23 mouse cellular contexts compared by ENCODE assay signal in the genomic region with DNA sequence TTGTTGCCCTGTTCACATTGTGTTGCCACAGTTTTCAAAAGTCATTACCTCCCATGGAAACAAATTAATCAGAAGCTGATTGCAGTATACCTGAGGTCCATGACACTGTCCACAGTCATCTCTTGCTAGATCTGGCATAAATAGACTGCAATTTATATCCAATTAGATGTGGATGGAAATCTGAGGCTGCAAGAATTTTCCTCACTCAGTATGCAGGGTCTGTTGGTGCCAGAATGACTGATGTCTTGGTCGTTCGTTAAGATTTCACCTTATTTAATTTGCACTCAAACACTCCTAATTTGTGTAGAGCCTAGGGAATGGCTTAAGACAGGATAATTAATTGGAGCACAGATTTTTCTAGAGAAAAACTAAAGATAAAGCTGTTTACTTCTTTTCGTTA.
DNase-seq lines count a peak whose midpoint lies in the region; ATAC-seq and TF ChIP-seq lines count a peak whose summit lies in the region.
"Had no signal": no experiment of that assay in that cellular context is flagged by ENCODE, and none has a peak within 500 bp of the region (broad histone marks: within the 10 kb centered on the region; RNA-seq: fewer than 3 reads in every experiment).

No protein-coding gene starts in this region.

- no peak for TF ChIP-seq CTCF in brain, embryonic 14.5 days (IDR thresholded peaks at IDR 0.05; ENCODE audit: borderline replicate concordance, extremely low read depth, insufficient read depth, insufficient read length)

- no peak overlapping the region for H3K4me3 ChIP-seq in hindbrain, embryonic 11.5 days (ENCODE audit: low read depth, low read length)
- H3K4me3 ChIP-seq in hindbrain, embryonic 10.5 days: no peak overlapping the region
- no peak overlapping the region for H3K4me3 ChIP-seq in forebrain, embryonic 15.5 days
- H3K4me3 ChIP-seq in hindbrain, embryonic 15.5 days: no peak overlapping the region
- H3K4me3 ChIP-seq: embryonic facial prominence, embryonic 13.5 days; layer of hippocampus, adult 2 months; left cerebral cortex, adult 2 months; limb, embryonic 12.5 days; liver, embryonic 15.5 days; neural tube, embryonic 15.5 days had no signal

- no peak overlapping the region for H3K4me2 ChIP-seq in hindbrain, embryonic 11.5 days (replicated peaks; ENCODE audit: low read depth, low read length)
- H3K4me2 ChIP-seq in forebrain, embryonic 15.5 days (replicated peaks): no peak overlapping the region
- no peak overlapping the region for H3K4me2 ChIP-seq in hindbrain, embryonic 15.5 days
- H3K4me2 ChIP-seq: embryonic facial prominence, embryonic 13.5 days; limb, embryonic 12.5 days; liver, embryonic 15.5 days; lung, embryonic 14.5 days; neural tube, embryonic 15.5 days had no signal

- no peaks in the 10 kb centered on the region for H3K27me3 ChIP-seq in hindbrain, embryonic 11.5 days (ENCODE audit: control insufficient read depth, insufficient read depth, low read length)
- no peaks in the 10 kb centered on the region for H3K27me3 ChIP-seq in hindbrain, embryonic 10.5 days (ENCODE audit: insufficient read depth, poor library complexity, severe bottlenecking)
- no peaks in the 10 kb centered on the region for H3K27me3 ChIP-seq in forebrain, embryonic 15.5 days
- no peaks in the 10 kb centered on the region for H3K27me3 ChIP-seq in hindbrain, embryonic 15.5 days
- H3K27me3 ChIP-seq: embryonic facial prominence, embryonic 13.5 days; limb, embryonic 12.5 days; liver, embryonic 15.5 days; neural tube, embryonic 15.5 days had no signal

- no peak overlapping the region for H3K27ac ChIP-seq in hindbrain, embryonic 11.5 days (ENCODE audit: low read depth, low read length)
- H3K27ac ChIP-seq in hindbrain, embryonic 10.5 days: no peak overlapping the region
- H3K27ac ChIP-seq in forebrain, embryonic 15.5 days (replicated peaks): no peak overlapping the region
- no peak overlapping the region for H3K27ac ChIP-seq in hindbrain, embryonic 15.5 days (replicated peaks)
- H3K27ac ChIP-seq: embryonic facial prominence, embryonic 13.5 days; layer of hippocampus, adult 2 months; left cerebral cortex, adult 2 months; limb, embryonic 12.5 days; liver, embryonic 15.5 days; neural tube, embryonic 15.5 days had no signal

- H3K9ac ChIP-seq in hindbrain, embryonic 11.5 days (ENCODE audit: low read depth, low read length): no peak overlapping the region
- no peak overlapping the region for H3K9ac ChIP-seq in forebrain, embryonic 15.5 days (replicated peaks)
- H3K9ac ChIP-seq in hindbrain, embryonic 15.5 days: no peak overlapping the region
- H3K9ac ChIP-seq: embryonic facial prominence, embryonic 13.5 days; limb, embryonic 12.5 days; liver, embryonic 15.5 days; lung, embryonic 14.5 days; neural tube, embryonic 15.5 days had no signal

- DNase-seq in hindbrain, embryonic 11.5 days (ENCODE audit: low spot score): no peak
- DNase-seq in hindbrain, embryonic 10.5 days (ENCODE audit: low spot score): no peak
- peak; percentile 71 for DNase-seq in brain, embryonic 14.5 days (ENCODE audit: low read depth)
- DNase-seq in embryo, embryonic 10.5 days (ENCODE audit: low spot score): no peak
- DNase-seq: adrenal gland, postnatal 10 days; cerebellum, adult 11 months; cerebellum, adult 9-11 months; gastrocnemius, postnatal 14 days; kidney, adult 2 months; kidney, postnatal 36 days; lung, embryonic 14.5 days; lung, postnatal 36 days; right cerebral cortex, postnatal 14 days had no signal

- no peaks in the 10 kb centered on the region for H3K36me3 ChIP-seq in hindbrain, embryonic 11.5 days (ENCODE audit: control insufficient read depth, insufficient read depth, low read length)
- no peaks in the 10 kb centered on the region for H3K36me3 ChIP-seq in hindbrain, embryonic 10.5 days
- no peaks in the 10 kb centered on the region for H3K36me3 ChIP-seq in forebrain, embryonic 15.5 days
- no peaks in the 10 kb centered on the region for H3K36me3 ChIP-seq in hindbrain, embryonic 15.5 days
- H3K36me3 ChIP-seq: embryonic facial prominence, embryonic 13.5 days; limb, embryonic 12.5 days; liver, embryonic 15.5 days; neural tube, embryonic 15.5 days had no signal

- no peak for TF ChIP-seq POLR2A in brain, embryonic 14.5 days (IDR thresholded peaks at IDR 0.05; ENCODE audit: borderline replicate concordance, extremely low read depth, insufficient read depth, insufficient read length, poor library complexity, severe bottlenecking)

- H3K9me3 ChIP-seq in hindbrain, embryonic 11.5 days (ENCODE audit: control insufficient read depth, low read length): no peaks in the 10 kb centered on the region
- H3K9me3 ChIP-seq in hindbrain, embryonic 10.5 days: no peaks in the 10 kb centered on the region
- no peaks in the 10 kb centered on the region for H3K9me3 ChIP-seq in forebrain, embryonic 15.5 days
- H3K9me3 ChIP-seq in hindbrain, embryonic 15.5 days: no peaks in the 10 kb centered on the region
- H3K9me3 ChIP-seq: embryonic facial prominence, embryonic 13.5 days; limb, embryonic 12.5 days; liver, embryonic 15.5 days; neural tube, embryonic 15.5 days had no signal

- ATAC-seq in hindbrain, embryonic 11.5 days (ENCODE audit: low FRiP score): peak; percentile 43; the same call in 1 of the 2 replicates
- peak; percentile 66; the same call in 1 of the 2 replicates for ATAC-seq in forebrain, embryonic 15.5 days (replicated peaks)
- ATAC-seq in hindbrain, embryonic 15.5 days (ENCODE audit: low FRiP score, low read depth): peak; percentile 63; the same call in 1 of the 2 replicates
- no peak for ATAC-seq in inflammation-experienced regulatory T-cells, adult 6 months
- ATAC-seq: Patski had no signal

- no peaks in the 10 kb centered on the region for H3K4me1 ChIP-seq in hindbrain, embryonic 11.5 days (replicated peaks; ENCODE audit: control insufficient read depth, insufficient read depth, low read length)
- no peaks in the 10 kb centered on the region for H3K4me1 ChIP-seq in hindbrain, embryonic 10.5 days (replicated peaks)
- no peaks in the 10 kb centered on the region for H3K4me1 ChIP-seq in forebrain, embryonic 15.5 days
- no peaks in the 10 kb centered on the region for H3K4me1 ChIP-seq in hindbrain, embryonic 15.5 days (replicated peaks)
- H3K4me1 ChIP-seq: liver, embryonic 15.5 days; neural tube, embryonic 15.5 days had no signal

- 74% methylated on average over 3 of the region's 3 CpGs for WGBS in hindbrain, embryonic 11.5 days
- 82% methylated on average over 3 of the region's 3 CpGs for WGBS in hindbrain, embryonic 10.5 days
- 16% methylated on average over 3 of the region's 3 CpGs for WGBS in forebrain, embryonic 15.5 days
- WGBS in hindbrain, embryonic 15.5 days: 41% methylated on average over 3 of the region's 3 CpGs
